Mouse (Mus musculus) liver, embryonic 11.5 days (tissue): ENCODE results near the gene Dlg2. TPM values are rescaled to one million over a fixed set of nuclear protein-coding genes. Genes with fewer than 3 reads are reported as not detected.

Experiments
- ATAC-seq: fragments of 200-750 bp; cut with Nextera tagmentation; replicated peaks from 2 replicates; pipeline ENCODE4 v1.8.0; 2017; ENCODE audit warnings: moderate number of reproducible peaks, mild to moderate bottlenecking, moderate TSS enrichment, moderate library complexity; ENCODE audit not compliant: low FRiP score
- DNase-seq: peaks from one replicate; pipeline ENCODE4 v3.0.0-alpha.2; 2017; ENCODE audit warnings: low spot score
- H3K27ac ChIP-seq: fragments of 300-500 bp; sonication (generic); 2 replicates; pipeline ENCODE4 v1.5.1; 2014; ENCODE audit warnings: mild to moderate bottlenecking, low read depth, low read length, control low read depth
- H3K27me3 ChIP-seq: fragments of 300-500 bp; sonication (generic); replicated peaks from 2 replicates; pipeline ENCODE4 v1.6.1; 2014; ENCODE audit warnings: low read length, mixed read lengths; ENCODE audit not compliant: control insufficient read depth, insufficient read depth
- H3K36me3 ChIP-seq: fragments of 300-500 bp; sonication (generic); 2 replicates; pipeline ENCODE4 v1.6.1; 2014; ENCODE audit warnings: mild to moderate bottlenecking, low read length, moderate library complexity, mixed read lengths; ENCODE audit not compliant: control insufficient read depth, insufficient read depth
- H3K4me1 ChIP-seq: fragments of 300-500 bp; sonication (generic); replicated peaks from 2 replicates; pipeline ENCODE4 v1.6.1; 2014; ENCODE audit warnings: low read length, mixed read lengths; ENCODE audit not compliant: control insufficient read depth, insufficient read depth
- H3K4me2 ChIP-seq: fragments of 300-500 bp; sonication (generic); 2 replicates; pipeline ENCODE4 v1.6.1; 2014; ENCODE audit warnings: mild to moderate bottlenecking, control low read depth, moderate library complexity
- H3K4me3 ChIP-seq: fragments of 300-500 bp; sonication (generic); 2 replicates; pipeline ENCODE4 v1.5.1; 2014; ENCODE audit warnings: low read depth, low read length, control low read depth
- H3K9ac ChIP-seq: fragments of 300-500 bp; sonication (generic); 2 replicates; pipeline ENCODE4 v1.6.1; 2014; ENCODE audit warnings: low read depth, low read length, control low read depth
- H3K9me3 ChIP-seq: fragments of 300-500 bp; sonication (generic); 2 replicates; pipeline ENCODE4 v1.6.1; 2016; ENCODE audit warnings: low read length, inconsistent platforms, mixed read lengths; ENCODE audit not compliant: control insufficient read depth
- WGBS: fragments of 180-500 bp; shearing (Covaris S2); extraction: QIAGEN DNeasy Blood & Tissue Kit; methylation state at CpG from one replicate; pipeline ENCODE4 v1.1.7; 2014; 5-methylcytosine and 5-hydroxymethylcytosine counted together
- polyA plus RNA-seq: library from polyadenylated mRNA; unstranded; fragments of >200 nt; fragmentation: Nextera tagmentation; extraction: Ambion mirVana; gene quantifications from 2 replicates; pipeline ENCODE4 v1.2.1, GENCODE M21; 2014

The Dlg2 gene
- polyA plus RNA-seq, 1 experiment from 2014 or later = 0.96 TPM

- Histone ChIP-seq H3K4me3 (no peak overlapping the region), H3K27me3 (no peaks in the 10 kb centered on the region), H3K27ac (no peak overlapping the region), H3K4me2 (no peak overlapping the region), H3K9ac (no peak overlapping the region), H3K4me1 (no peaks in the 10 kb centered on the region), H3K36me3 (no peaks in the 10 kb centered on the region), H3K9me3 (no peaks in the 10 kb centered on the region)
- 78% methylated on average over 2 of the region's 2 CpGs for WGBS
- DNase-seq = no peak
- no peak for ATAC-seq
Measured at GRCm38 (mm10) chr7:91659498-91659897, 1183.0 kb downstream of the Dlg2 start.

- DNase-seq (no peak), ATAC-seq (no peak)
- no peaks in the 10 kb centered on the region for H3K9me3 ChIP-seq
- H3K36me3 ChIP-seq = no peaks in the 10 kb centered on the region
- WGBS = 70% methylated on average over 13 of the region's 13 CpGs
- H3K4me1 ChIP-seq = no peaks in the 10 kb centered on the region
- no peak overlapping the region for H3K4me2 ChIP-seq
- no peak overlapping the region for H3K4me3 ChIP-seq
- H3K9ac ChIP-seq = no peak overlapping the region
- H3K27ac ChIP-seq = no peak overlapping the region
- H3K27me3 ChIP-seq = no peaks in the 10 kb centered on the region
Measured at GRCm38 (mm10) chr7:91672236-91673017, 1196.0 kb downstream of the Dlg2 start.

- Histone ChIP-seq H3K4me3 (no peak overlapping the region), H3K36me3 (no peaks in the 10 kb centered on the region), H3K27me3 (no peaks in the 10 kb centered on the region), H3K4me2 (no peak overlapping the region), H3K9ac (no peak overlapping the region), H3K4me1 (no peaks in the 10 kb centered on the region), H3K9me3 (no peaks in the 10 kb centered on the region), H3K27ac (no peak overlapping the region)
- ATAC-seq = no peak
- no peak for DNase-seq
Measured at GRCm38 (mm10) chr7:91674401-91674800, 1197.9 kb downstream of the Dlg2 start.

GRCm38 (mm10) chr7:91677934-91678333, 1201.5 kb downstream of the Dlg2 start:
- Histone ChIP-seq H3K27me3 (no peaks in the 10 kb centered on the region), H3K36me3 (no peaks in the 10 kb centered on the region), H3K4me2 (no peak overlapping the region), H3K4me1 (no peaks in the 10 kb centered on the region), H3K9me3 (no peaks in the 10 kb centered on the region), H3K9ac (no peak overlapping the region), H3K27ac (no peak overlapping the region), H3K4me3 (no peak overlapping the region)
- ATAC-seq (no peak), DNase-seq (no peak)
- 69% methylated on average over 2 of the region's 2 CpGs for WGBS

- no peaks in the 10 kb centered on the region for H3K9me3 ChIP-seq
- H3K36me3 ChIP-seq = no peaks in the 10 kb centered on the region
- H3K4me3 ChIP-seq = no peak overlapping the region
- H3K27ac ChIP-seq = no peak overlapping the region
- H3K27me3 ChIP-seq = no peaks in the 10 kb centered on the region
- DNase-seq (no peak), ATAC-seq (no peak)
- H3K9ac ChIP-seq = no peak overlapping the region
- H3K4me2 ChIP-seq = no peak overlapping the region
- H3K4me1 ChIP-seq = no peaks in the 10 kb centered on the region
Measured at GRCm38 (mm10) chr7:91687930-91688329, 1211.5 kb downstream of the Dlg2 start.

- 77% methylated on average over 2 of the region's 2 CpGs for WGBS
Measured at GRCm38 (mm10) chr7:91689829-91690228, 1213.4 kb downstream of the Dlg2 start.

GRCm38 (mm10) chr7:91709853-91710252, 1233.4 kb downstream of the Dlg2 start:
- WGBS = 43% methylated on average over 5 of the region's 5 CpGs
- H3K9me3 ChIP-seq = no peaks in the 10 kb centered on the region

More at GRCm38 (mm10) chr7:91689829-91690228, 1213.4 kb downstream of the Dlg2 start:
- DNase-seq (no peak), ATAC-seq (no peak)
- no peak overlapping the region for H3K4me3 ChIP-seq
- no peak overlapping the region for H3K4me2 ChIP-seq
- no peaks in the 10 kb centered on the region for H3K36me3 ChIP-seq
- no peaks in the 10 kb centered on the region for H3K27me3 ChIP-seq
- H3K4me1 ChIP-seq = no peaks in the 10 kb centered on the region
- H3K9me3 ChIP-seq = no peaks in the 10 kb centered on the region
- H3K27ac ChIP-seq = no peak overlapping the region
- no peak overlapping the region for H3K9ac ChIP-seq

GRCm38 (mm10) chr7:91711184-91711583, 1234.7 kb downstream of the Dlg2 start:
- H3K4me1 ChIP-seq = no peaks in the 10 kb centered on the region
- no peak for DNase-seq
- no peak for ATAC-seq
- H3K36me3 ChIP-seq = no peaks in the 10 kb centered on the region
- no peak overlapping the region for H3K27ac ChIP-seq
- no peaks in the 10 kb centered on the region for H3K9me3 ChIP-seq
- WGBS = 57% methylated on average over 6 of the region's 6 CpGs
- no peak overlapping the region for H3K4me3 ChIP-seq
- H3K4me2 ChIP-seq = no peak overlapping the region
- H3K27me3 ChIP-seq = no peaks in the 10 kb centered on the region
- no peak overlapping the region for H3K9ac ChIP-seq

More at GRCm38 (mm10) chr7:91709853-91710252, 1233.4 kb downstream of the Dlg2 start:
- H3K9ac ChIP-seq = no peak overlapping the region
- no peaks in the 10 kb centered on the region for H3K4me1 ChIP-seq
- ATAC-seq = no peak; the same call in 1 of the 2 replicates
- no peak overlapping the region for H3K4me2 ChIP-seq
- no peak overlapping the region for H3K4me3 ChIP-seq
- H3K27me3 ChIP-seq = no peaks in the 10 kb centered on the region
- no peak for DNase-seq
- no peak overlapping the region for H3K27ac ChIP-seq
- H3K36me3 ChIP-seq = no peaks in the 10 kb centered on the region

- no peaks in the 10 kb centered on the region for H3K27me3 ChIP-seq
- DNase-seq = no peak
- no peaks in the 10 kb centered on the region for H3K36me3 ChIP-seq
- no peaks in the 10 kb centered on the region for H3K9me3 ChIP-seq
- no peak overlapping the region for H3K4me2 ChIP-seq
- no peak overlapping the region for H3K4me3 ChIP-seq
- ATAC-seq = no peak
- 74% methylated on average over 1 of the region's 1 CpGs for WGBS
- H3K9ac ChIP-seq = no peak overlapping the region
- no peak overlapping the region for H3K27ac ChIP-seq
- no peaks in the 10 kb centered on the region for H3K4me1 ChIP-seq
Measured at GRCm38 (mm10) chr7:91715776-91716175, 1239.3 kb downstream of the Dlg2 start.
